Mouse (Mus musculus): ENCODE results near the gene 4931414P19Rik. TPM values are rescaled to one million over a fixed set of nuclear protein-coding genes. Genes with fewer than 3 reads are reported as not detected.

4931414P19Rik gene
- total and polyA plus RNA-seq, 3 experiments: 1.5 to 2.9 (median 2.7) TPM

GRCm38 (mm10) chr14:54602613-54603012 lies 3.2 kb downstream of the 4931414P19Rik start:
- H3K4me3 ChIP-seq (replicated peaks in 1 of 3; ENCODE audit: low read depth in 2 of 3, low read length in 2 of 3, poor library complexity in 1 of 3): peak overlapping the region in 2 of 3 experiments; percentile 51 to 58
- H3K79me2 ChIP-seq (replicated peaks; ENCODE audit: control insufficient read depth, extremely low read depth, insufficient read depth, poor library complexity, severe bottlenecking): no peaks in the 10 kb centered on the region
- TF ChIP-seq MAX (IDR thresholded peaks at IDR 0.05; ENCODE audit: low read length): no peak
- TF ChIP-seq KAT2A (IDR thresholded peaks at IDR 0.05; ENCODE audit: insufficient replicate concordance, low read length): 0 out of 2 replicates have a peak, but pooled peaks have one; percentile 27
- TF ChIP-seq CTCF (conservative IDR thresholded peaks at IDR 0.05 in 1 of 2, IDR thresholded peaks at IDR 0.05 in 1 of 2; ENCODE audit: low read depth in 2 of 2, low read length in 2 of 2): no peak
- TF ChIP-seq SIN3A (IDR thresholded peaks at IDR 0.05; ENCODE audit: low read length): no peak
- TF ChIP-seq ZNF384 (IDR thresholded peaks at IDR 0.05; ENCODE audit: low read depth, low read length): no peak
- peak overlapping the region; percentile 12; the same call in 1 of the 2 replicates for H3K4me2 ChIP-seq (ENCODE audit: insufficient read depth, low read depth, poor library complexity, severe bottlenecking)
- dilution Hi-C loops (cut with MboI; ENCODE audit: extremely low pct_ligation_motif_present, extremely low pct_unique_long_range_greater_than_20kb, low sequenced_read_pairs) (no loop called here), in situ Hi-C loops (cut with MboI; ENCODE audit: low pct_ligation_motif_present, low pct_unique_long_range_greater_than_20kb, low sequenced_read_pairs) (no loop called here)
- H3K4me1 ChIP-seq (ENCODE audit: control insufficient read depth in 1 of 2, insufficient read depth in 2 of 2): peaks cover 3 to 16% of the 10 kb centered on the region in 2 experiments; a peak in 3 of 4 replicates
- H3K9ac ChIP-seq (ENCODE audit: insufficient read depth, low read depth): peak overlapping the region; percentile 73
- no peaks in the 10 kb centered on the region for H3K36me3 ChIP-seq (replicated peaks in 1 of 2; ENCODE audit: control insufficient read depth in 1 of 2, insufficient read depth in 1 of 2, low read length in 1 of 2)
- no peaks in the 10 kb centered on the region for H3K27me3 ChIP-seq (replicated peaks)
- no peak for DNase-seq (ENCODE audit: extremely low read depth)
- H3K27ac ChIP-seq (ENCODE audit: insufficient read depth, low read depth): no peak overlapping the region
- no peaks in the 10 kb centered on the region for H3K9me3 ChIP-seq (replicated peaks; ENCODE audit: low read length)

GRCm38 (mm10) chr14:54601601-54602000 lies 4.2 kb downstream of the 4931414P19Rik start:
- DNase-seq (ENCODE audit: extremely low read depth): no peak
- dilution Hi-C loops (cut with MboI; ENCODE audit: extremely low pct_ligation_motif_present, extremely low pct_unique_long_range_greater_than_20kb, low sequenced_read_pairs): no loop called here
- H3K4me3 ChIP-seq (replicated peaks in 1 of 3; ENCODE audit: low read depth in 2 of 3, low read length in 2 of 3, poor library complexity in 1 of 3): no peak overlapping the region
- peaks cover 3 to 16% of the 10 kb centered on the region in 2 experiments; a peak in 3 of 4 replicates for H3K4me1 ChIP-seq (ENCODE audit: control insufficient read depth in 1 of 2, insufficient read depth in 2 of 2)
- no peaks in the 10 kb centered on the region for H3K27me3 ChIP-seq (replicated peaks)
- no peaks in the 10 kb centered on the region for H3K9me3 ChIP-seq (replicated peaks; ENCODE audit: low read length)
- no peak overlapping the region for H3K4me2 ChIP-seq (ENCODE audit: insufficient read depth, low read depth, poor library complexity, severe bottlenecking)
- H3K36me3 ChIP-seq (replicated peaks in 1 of 2; ENCODE audit: control insufficient read depth in 1 of 2, insufficient read depth in 1 of 2, low read length in 1 of 2): no peaks in the 10 kb centered on the region
- no peak for TF ChIP-seq TBP (conservative IDR thresholded peaks at IDR 0.05; ENCODE audit: low read depth, low read length)
- no peak for TF ChIP-seq MAX (IDR thresholded peaks at IDR 0.05; ENCODE audit: low read length)
- TF ChIP-seq MEF2A (IDR thresholded peaks at IDR 0.05; ENCODE audit: borderline replicate concordance, low read depth, low read length): no peak
- no peak for TF ChIP-seq MYC (IDR thresholded peaks at IDR 0.05; ENCODE audit: low read depth, low read length)
- TF ChIP-seq RAD21 (IDR thresholded peaks at IDR 0.05; ENCODE audit: low read depth, low read length): no peak
- TF ChIP-seq MXI1 (IDR thresholded peaks at IDR 0.05; ENCODE audit: low read depth, low read length): no peak
- H3K79me2 ChIP-seq (replicated peaks; ENCODE audit: control insufficient read depth, extremely low read depth, insufficient read depth, poor library complexity, severe bottlenecking): no peaks in the 10 kb centered on the region
- no peak overlapping the region for H3K9ac ChIP-seq (ENCODE audit: insufficient read depth, low read depth)
- in situ Hi-C loops (cut with MboI; ENCODE audit: low pct_ligation_motif_present, low pct_unique_long_range_greater_than_20kb, low sequenced_read_pairs): no loop called here
- no peak overlapping the region for H3K27ac ChIP-seq (ENCODE audit: insufficient read depth, low read depth)

- Histone ChIP-seq H3K9ac (ENCODE audit: insufficient read depth, low read depth) (no peak overlapping the region), H3K4me2 (ENCODE audit: insufficient read depth, low read depth, poor library complexity, severe bottlenecking) (no peak overlapping the region), H3K36me3 (replicated peaks in 1 of 2; ENCODE audit: control insufficient read depth in 1 of 2, insufficient read depth in 1 of 2, low read length in 1 of 2) (peaks cover 0 to 14% of the 10 kb centered on the region in 2 experiments), H3K4me3 (replicated peaks in 1 of 3; ENCODE audit: low read depth in 2 of 3, low read length in 2 of 3, poor library complexity in 1 of 3) (no peak overlapping the region), H3K27ac (ENCODE audit: insufficient read depth, low read depth) (no peak overlapping the region), H3K9me3 (replicated peaks; ENCODE audit: low read length) (peaks cover 6% of the 10 kb centered on the region), H3K27me3 (replicated peaks) (no peaks in the 10 kb centered on the region), H3K4me1 (ENCODE audit: control insufficient read depth in 1 of 2, insufficient read depth in 2 of 2) (peaks cover 0 to under 1% of the 10 kb centered on the region in 2 experiments; a peak in 1 of 4 replicates), H3K79me2 (replicated peaks; ENCODE audit: control insufficient read depth, extremely low read depth, insufficient read depth, poor library complexity, severe bottlenecking) (no peaks in the 10 kb centered on the region)
- dilution Hi-C loops (cut with MboI; ENCODE audit: extremely low pct_ligation_motif_present, extremely low pct_unique_long_range_greater_than_20kb, low sequenced_read_pairs): no loop called here
- in situ Hi-C loops (cut with MboI; ENCODE audit: low pct_ligation_motif_present, low pct_unique_long_range_greater_than_20kb, low sequenced_read_pairs): no loop called here
- DNase-seq (ENCODE audit: extremely low read depth): peak; percentile 38
- TF ChIP-seq E2F4 (IDR thresholded peaks at IDR 0.05; ENCODE audit: insufficient replicate concordance, low read depth, low read length) (no peak), ELF1 (IDR thresholded peaks at IDR 0.05; ENCODE audit: low read depth, low read length) (no peak), CTCF (conservative IDR thresholded peaks at IDR 0.05 in 1 of 2, IDR thresholded peaks at IDR 0.05 in 1 of 2; ENCODE audit: low read depth in 2 of 2, low read length in 2 of 2) (peak; percentile 61 to 70), USF2 (conservative IDR thresholded peaks at IDR 0.05; ENCODE audit: low read depth, low read length) (no peak), UBTF (IDR thresholded peaks at IDR 0.05; ENCODE audit: low read depth, low read length) (no peak), CHD1 (IDR thresholded peaks at IDR 0.05; ENCODE audit: low read depth, low read length) (no peak), USF1 (IDR thresholded peaks at IDR 0.05; ENCODE audit: low read depth, low read length) (no peak), HCFC1 (IDR thresholded peaks at IDR 0.05; ENCODE audit: low read depth, low read length) (no peak), MYC (IDR thresholded peaks at IDR 0.05; ENCODE audit: low read depth, low read length) (no peak), ZKSCAN1 (IDR thresholded peaks at IDR 0.05; ENCODE audit: borderline replicate concordance, low read depth, low read length) (no peak), ZNF384 (IDR thresholded peaks at IDR 0.05; ENCODE audit: low read depth, low read length) (no peak), IRF4 (IDR thresholded peaks at IDR 0.05; ENCODE audit: low read depth, low read length) (no peak), MEF2A (IDR thresholded peaks at IDR 0.05; ENCODE audit: borderline replicate concordance, low read depth, low read length) (no peak), SMC3 (IDR thresholded peaks at IDR 0.05; ENCODE audit: low read depth, low read length) (peak; percentile 49), RAD21 (IDR thresholded peaks at IDR 0.05; ENCODE audit: low read depth, low read length) (peak; percentile 55), POLR2A (IDR thresholded peaks at IDR 0.05; ENCODE audit: low read depth, low read length) (no peak), JUN (IDR thresholded peaks at IDR 0.05; ENCODE audit: insufficient read depth, low read depth, low read length) (no peak), PAX5 (IDR thresholded peaks at IDR 0.05; ENCODE audit: low read length) (no peak), ZC3H11A (IDR thresholded peaks at IDR 0.05; ENCODE audit: low read depth, low read length) (no peak), NRF1 (IDR thresholded peaks at IDR 0.05; ENCODE audit: low read depth, low read length) (no peak), NELFE (IDR thresholded peaks at IDR 0.05; ENCODE audit: low read depth, low read length) (no peak)
Observed at GRCm38 (mm10) chr14:54597084-54597483, 8.7 kb downstream of the 4931414P19Rik start.
